Mouse (Mus musculus) bone marrow macrophage, adult 2 months (primary cell): Measurements from ENCODE around the gene Abcd4. TPM values are rescaled to one million over a fixed set of nuclear protein-coding genes. Genes with fewer than 3 reads are reported as not detected.
A peak's percentile ranks its signal among the peaks of the same experiment; 100 is the strongest.

ENCODE experiments used
- H3K27ac ChIP-seq: 2 replicates; pipeline ENCODE4 v1.5.1; 2012; ENCODE audit warnings: low read depth, low read length; ENCODE audit not compliant: insufficient read depth
- H3K4me1 ChIP-seq: 2 replicates; pipeline ENCODE4 v1.6.1; 2012; ENCODE audit warnings: low read length; ENCODE audit not compliant: control insufficient read depth, insufficient read depth
- H3K4me3 ChIP-seq: 2 replicates; pipeline ENCODE4 v1.5.1; 2012; ENCODE audit warnings: mild to moderate bottlenecking, low read length, moderate library complexity; ENCODE audit not compliant: insufficient read depth
- CTCF ChIP-seq: IDR thresholded peaks from 2 replicates; pipeline ENCODE4 v1.5.1; 2012; ENCODE audit warnings: low read depth, mild to moderate bottlenecking, low read length, moderate library complexity
- POLR2A ChIP-seq: IDR thresholded peaks from 2 replicates; pipeline ENCODE4 v1.6.1; 2012; ENCODE audit warnings: mild to moderate bottlenecking, low read depth, low read length, borderline replicate concordance
- polyA plus RNA-seq: library from polyadenylated mRNA; stranded (reverse); fragments of >200 nt; gene quantifications from 2 replicates; pipeline ENCODE4 v1.2.4, GENCODE M21; 2012; ENCODE audit not compliant: missing spikeins, insufficient read depth, insufficient read length

The Abcd4 gene
- polyA plus RNA-seq, 1 experiment, result 12.6 TPM

DNA sequence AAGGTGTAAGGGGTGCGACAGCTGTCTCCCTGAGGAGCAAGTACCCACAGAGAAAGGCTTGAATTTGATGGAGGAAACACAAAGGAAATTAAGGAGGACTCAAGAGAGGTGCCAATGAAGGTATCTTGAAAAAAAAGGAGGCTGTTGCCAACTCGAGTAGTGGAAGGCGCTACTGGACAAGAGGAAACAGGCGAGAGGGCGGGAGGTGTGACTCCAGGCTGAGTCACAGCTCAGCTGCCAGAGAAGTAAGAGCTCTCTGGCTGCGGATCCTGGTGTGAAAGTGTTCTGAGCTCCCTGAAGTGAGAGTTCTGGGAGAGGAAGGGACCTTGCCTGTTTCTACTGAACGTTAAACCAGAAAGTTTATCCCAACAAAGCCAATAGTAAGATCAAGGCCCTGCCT, 2.7 kb downstream of the Abcd4 start:
- Histone ChIP-seq H3K4me3 (peak overlapping the region; percentile 18; the same call in 1 of the 2 replicates), H3K4me1 (peaks cover 22% of the 10 kb centered on the region), H3K27ac (peak overlapping the region; percentile 83)
- no peak for TF ChIP-seq POLR2A
- no peak for TF ChIP-seq CTCF

- Histone ChIP-seq H3K4me3 (no peak overlapping the region), H3K27ac (peak overlapping the region; percentile 83), H3K4me1 (peaks cover 22% of the 10 kb centered on the region)
- no peak for TF ChIP-seq CTCF
- no peak for TF ChIP-seq POLR2A
Observed at GRCm38 (mm10) chr12:84614001-84614400, 3.2 kb downstream of the Abcd4 start.

DNA sequence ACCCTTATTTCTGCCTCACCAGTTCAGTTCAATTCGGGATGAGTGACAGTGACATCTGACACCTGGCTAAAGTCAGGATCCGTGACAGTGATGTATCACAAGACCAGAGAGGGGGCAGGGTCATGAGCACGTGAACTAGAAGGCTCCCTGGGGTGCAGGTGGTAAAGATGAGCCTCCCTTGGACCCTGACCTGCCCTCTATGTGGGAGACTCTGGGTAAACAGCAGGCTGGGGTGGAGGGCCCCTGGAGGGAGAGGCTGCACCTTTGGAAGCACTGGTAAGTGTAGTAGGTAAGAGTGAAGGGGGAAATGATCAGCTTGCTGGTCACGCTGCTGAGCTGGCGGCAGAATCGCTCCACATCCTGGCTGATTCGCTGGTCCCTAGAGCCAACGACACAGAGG, 4.7 kb downstream of the Abcd4 start:
- Histone ChIP-seq H3K4me3 (no peak overlapping the region), H3K27ac (no peak overlapping the region), H3K4me1 (peaks cover 22% of the 10 kb centered on the region)
- TF ChIP-seq CTCF (no peak), POLR2A (no peak)

DNA sequence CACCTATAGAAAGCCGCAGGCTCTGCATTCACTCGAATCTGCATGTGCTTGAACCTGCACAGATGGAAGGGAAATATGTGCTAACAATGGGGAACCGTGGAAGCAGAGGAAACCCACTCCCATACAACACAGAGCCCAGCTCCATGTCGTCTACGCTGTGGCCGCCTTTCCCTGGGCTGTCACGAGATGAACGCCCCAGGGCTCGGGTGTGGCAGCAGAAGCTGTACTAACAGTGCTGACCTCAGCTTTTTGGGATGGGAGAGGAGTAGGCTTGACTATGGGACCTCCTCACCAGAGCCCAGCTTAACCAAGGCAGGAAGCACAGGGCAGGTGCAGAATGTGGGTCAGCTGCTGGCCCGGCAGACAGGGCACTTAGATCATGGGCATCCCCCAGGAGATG, 5.5 kb downstream of the Abcd4 start:
- no peak overlapping the region for H3K4me3 ChIP-seq
- peaks cover 22% of the 10 kb centered on the region for H3K4me1 ChIP-seq
- TF ChIP-seq POLR2A, result no peak
- no peak for TF ChIP-seq CTCF
- H3K27ac ChIP-seq, result no peak overlapping the region

- TF ChIP-seq CTCF (no peak), POLR2A (no peak)
- no peak overlapping the region for H3K4me3 ChIP-seq
- no peak overlapping the region for H3K27ac ChIP-seq
- no peaks in the 10 kb centered on the region for H3K4me1 ChIP-seq
Observed at GRCm38 (mm10) chr12:84605860-84606259, 11.4 kb downstream of the Abcd4 start.

DNA sequence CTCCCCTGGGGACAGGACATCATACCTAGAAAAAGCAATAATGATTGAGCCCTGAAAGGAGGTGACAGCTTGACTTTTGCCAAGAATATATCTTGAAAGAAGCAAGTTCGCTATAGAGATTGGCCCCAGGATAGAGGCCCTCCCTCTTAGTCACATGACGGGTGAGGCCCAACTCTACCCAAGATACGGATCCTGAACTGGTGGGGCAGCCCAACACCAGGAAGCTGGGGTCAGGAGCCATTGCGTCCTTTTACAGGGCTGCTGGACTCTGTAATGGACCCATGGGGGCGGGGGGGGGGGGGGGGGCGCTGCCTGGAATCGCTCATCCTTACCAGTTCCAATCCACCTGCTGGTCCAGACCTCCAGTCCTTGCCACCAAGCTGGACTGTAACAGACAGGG, 13.2 kb downstream of the Abcd4 start:
- no peak overlapping the region for H3K27ac ChIP-seq
- TF ChIP-seq CTCF (no peak), POLR2A (no peak)
- H3K4me1 ChIP-seq, result no peaks in the 10 kb centered on the region
- no peak overlapping the region for H3K4me3 ChIP-seq

GRCm38 (mm10) chr12:84598324-84598723, 18.9 kb downstream of the Abcd4 start:
- TF ChIP-seq CTCF (no peak), POLR2A (no peak)
- Histone ChIP-seq H3K27ac (no peak overlapping the region), H3K4me1 (no peaks in the 10 kb centered on the region), H3K4me3 (no peak overlapping the region)

DNA sequence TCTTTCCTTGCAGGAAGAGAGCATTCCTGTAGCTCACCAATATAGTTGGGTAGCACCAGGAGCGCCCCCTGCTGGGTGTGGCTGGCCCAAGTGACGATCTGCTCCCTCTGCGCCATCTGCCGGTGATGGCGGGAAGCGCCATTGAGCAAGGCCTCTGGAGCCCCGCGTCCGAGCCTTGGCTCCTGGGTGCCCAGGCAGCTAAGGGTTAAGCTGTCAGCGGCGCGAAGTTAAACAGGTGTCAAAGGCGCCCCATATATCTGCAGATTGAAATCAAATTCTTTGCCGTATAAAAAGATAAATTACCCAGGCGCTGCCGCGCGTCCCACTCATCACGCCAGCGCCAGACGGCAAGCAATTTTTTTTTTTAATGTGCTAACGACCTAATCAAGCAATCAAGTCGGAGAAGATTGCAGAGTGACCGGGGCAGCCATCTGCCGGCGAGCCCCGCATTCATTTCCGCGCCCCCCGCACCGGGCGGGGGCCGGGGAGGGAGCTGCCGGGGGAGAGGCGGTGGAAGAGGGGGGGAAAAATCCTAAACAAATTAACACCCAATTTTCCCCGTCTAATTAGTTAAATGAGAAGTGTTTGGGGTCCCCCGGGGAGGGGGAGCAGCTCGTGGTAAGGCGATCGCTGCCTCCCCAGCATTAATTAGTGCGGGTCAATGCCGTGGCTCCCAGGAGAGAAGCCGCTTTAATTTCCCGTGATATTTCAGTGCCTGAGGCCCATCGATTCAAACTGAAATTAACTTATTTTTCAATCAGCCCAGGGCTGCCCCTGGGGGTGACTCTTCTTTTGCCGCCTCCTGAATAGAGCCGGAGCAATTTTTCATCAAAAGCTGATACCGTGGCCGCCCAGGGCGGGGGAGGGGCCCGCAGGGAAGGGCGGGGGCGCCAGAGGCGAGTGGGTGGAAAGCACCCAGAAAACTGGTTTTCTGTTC, 27.1 kb downstream of the Abcd4 start:
- Histone ChIP-seq H3K27ac (no peak overlapping the region), H3K4me1 (no peaks in the 10 kb centered on the region), H3K4me3 (peak overlapping the region; percentile 60)
- TF ChIP-seq POLR2A (no peak), CTCF (peak; percentile 99)

DNA sequence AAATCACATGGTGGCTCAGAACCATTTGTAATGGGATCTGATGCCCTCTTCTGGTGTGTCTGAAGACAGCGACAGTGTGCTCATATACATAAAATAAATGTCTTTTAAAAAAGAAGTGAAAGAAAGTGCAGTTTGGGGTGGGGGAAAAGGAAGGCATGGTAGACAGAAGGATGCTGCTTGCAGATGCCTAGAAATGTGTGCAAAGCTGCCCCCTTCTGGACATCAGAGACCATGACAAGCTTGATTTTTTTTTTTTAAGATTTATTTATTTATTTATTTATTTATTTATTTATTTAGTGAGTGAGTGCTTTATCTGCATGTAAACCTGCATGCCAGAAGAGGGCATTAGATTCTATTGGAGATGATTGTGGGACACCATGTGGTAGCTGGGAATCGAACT, 35.9 kb downstream of the Abcd4 start:
- H3K4me1 ChIP-seq, result no peaks in the 10 kb centered on the region
- TF ChIP-seq POLR2A (no peak), CTCF (no peak)
- H3K4me3 ChIP-seq, result no peak overlapping the region
- no peak overlapping the region for H3K27ac ChIP-seq

GRCm38 (mm10) chr12:84578440-84578770, 38.8 kb downstream of the Abcd4 start:
- no peak overlapping the region for H3K27ac ChIP-seq
- TF ChIP-seq POLR2A (no peak), CTCF (no peak)

More at GRCm38 (mm10) chr12:84578440-84578770, 38.8 kb downstream of the Abcd4 start:
- H3K4me1 ChIP-seq, result no peaks in the 10 kb centered on the region
- H3K4me3 ChIP-seq, result no peak overlapping the region
